Mouse (Mus musculus) cortical plate, adult 2 months (tissue): ENCODE data around the gene Gm3336.

Experiments
- CTCF ChIP-seq: fragments of 200-500 bp; IDR thresholded peaks from 2 replicates; pipeline ENCODE4 v1.5.1; 2011; ENCODE audit warnings: mild to moderate bottlenecking, control low read depth, low read length; ENCODE audit not compliant: insufficient read depth; ENCODE audit errors: extremely low read depth
- POLR2A ChIP-seq: fragments of 200-500 bp; IDR thresholded peaks from 2 replicates; pipeline ENCODE4 v1.6.1; 2011; ENCODE audit warnings: mild to moderate bottlenecking, low read length, control low read depth; ENCODE audit not compliant: insufficient read depth; ENCODE audit errors: extremely low read depth

DNA sequence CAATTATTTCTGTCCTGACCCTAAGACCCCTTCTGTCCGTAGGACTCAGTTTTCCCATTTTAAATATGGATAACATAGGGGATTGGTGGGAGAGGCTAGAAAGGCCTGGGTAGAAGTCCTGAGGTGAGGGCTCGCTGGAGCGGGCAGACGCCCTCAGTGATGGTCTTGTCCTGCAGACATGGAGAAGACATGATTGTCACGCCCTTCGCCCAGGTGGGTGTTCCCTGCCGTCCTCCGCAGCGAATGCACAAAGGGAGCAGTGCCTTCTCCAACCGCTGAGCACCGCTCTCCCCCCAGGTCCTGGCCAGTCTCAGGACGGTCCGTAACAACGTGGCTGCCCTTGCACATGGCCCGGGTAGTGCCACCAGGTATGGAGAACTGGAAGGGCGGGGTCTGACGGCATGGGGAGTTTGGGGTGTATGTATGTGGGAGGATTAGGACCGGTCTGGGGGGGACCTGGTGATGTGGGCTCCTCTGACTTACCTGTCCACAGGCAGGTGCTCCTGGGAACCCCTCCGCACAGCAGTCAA lies 27.4 kb downstream of the Gm3336 start:
- no peak for TF ChIP-seq POLR2A
- no peak for TF ChIP-seq CTCF
